Mouse (Mus musculus): Measurements from ENCODE around the gene Ypel4.

DNA sequence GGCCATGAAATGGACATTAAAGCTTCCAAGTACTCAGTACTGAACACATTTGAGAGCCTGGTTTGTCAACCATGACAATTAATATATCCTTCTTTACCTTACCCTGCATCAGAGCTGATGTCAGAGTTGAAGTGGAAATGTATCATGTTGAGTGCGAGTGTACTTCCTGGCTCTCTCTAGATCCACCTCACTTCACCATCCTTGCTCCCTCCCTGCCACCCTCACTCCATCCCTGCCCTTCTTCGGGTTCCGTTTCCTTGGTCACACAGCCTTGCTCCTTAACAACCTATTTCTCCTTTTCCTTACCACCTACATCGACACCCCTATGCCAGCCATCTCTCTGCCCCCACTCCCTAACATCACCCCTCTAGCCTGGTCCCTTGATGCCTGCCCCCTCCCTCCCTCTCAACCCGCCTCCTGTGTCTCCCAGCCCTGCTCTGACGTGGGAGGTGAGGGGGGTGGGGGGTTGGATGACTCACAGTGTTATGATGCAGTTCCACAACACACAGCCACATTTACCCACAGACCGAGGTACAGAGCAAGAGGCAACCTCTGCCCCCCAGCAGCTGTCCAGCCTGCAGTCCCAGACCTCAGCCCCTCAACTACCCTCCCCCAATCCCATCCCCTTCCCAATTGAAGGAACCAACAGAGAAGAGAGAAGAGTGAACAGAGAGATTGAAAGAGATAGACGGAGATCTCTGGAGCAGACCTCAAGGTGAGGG, at the start of gene Ypel4:
- TF ChIP-seq CTCF (IDR thresholded peaks at IDR 0.05; ENCODE audit: extremely low read depth, insufficient read depth, insufficient read length, insufficient replicate concordance), result no peak
- TF ChIP-seq POLR2A (IDR thresholded peaks at IDR 0.05; ENCODE audit: low read depth, low read length), result no peak

Data from spleen, adult 2 months (tissue).